Mouse (Mus musculus) liver, adult 2 months (tissue): Measurements from ENCODE around the gene Gnb1.

ENCODE experiments used
- CTCF ChIP-seq: fragments of 200-500 bp; IDR thresholded peaks from 2 replicates; pipeline ENCODE4 v1.5.1; 2011; ENCODE audit warnings: low read depth, low read length, control low read depth
- POLR2A ChIP-seq: fragments of 200-500 bp; IDR thresholded peaks from 2 replicates; pipeline ENCODE4 v1.6.1; 2011; ENCODE audit warnings: low read length, control low read depth; ENCODE audit not compliant: insufficient read depth; ENCODE audit errors: extremely low read depth

DNA sequence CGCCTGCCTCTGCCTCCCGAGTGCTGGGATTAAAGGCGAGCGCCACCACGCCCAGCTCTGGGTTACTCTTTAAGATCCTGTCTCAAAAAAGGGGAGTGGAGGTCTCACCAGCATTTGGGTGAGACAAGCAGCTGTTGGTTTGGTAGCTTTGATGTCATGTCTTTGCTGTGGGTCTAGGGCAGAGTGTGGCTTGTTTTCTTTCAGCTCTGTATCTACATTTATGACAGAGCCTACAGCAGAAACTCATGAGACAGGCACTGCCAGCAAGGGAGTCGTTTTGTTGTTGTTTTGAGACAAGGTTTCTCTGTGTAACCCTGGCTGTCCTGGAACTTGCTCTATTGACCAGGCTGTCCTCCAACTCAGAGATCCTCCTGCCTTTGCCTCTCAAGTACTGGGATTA, 112.6 kb downstream of the Gnb1 start:
- no peak for TF ChIP-seq CTCF
- TF ChIP-seq POLR2A, result no peak
